Mouse (Mus musculus): ENCODE results near the gene Rsl1. TPM values are rescaled to one million over a fixed set of nuclear protein-coding genes. Genes with fewer than 3 reads are reported as not detected.
"Not testable (repeated sequence)": the region's sequence is repeated elsewhere in the genome, so short reads cannot be mapped to it uniquely, and the experiment has no call there.

The Rsl1 gene
- 1 to 10 TPM; 5.2 to 5.5 TPM for total RNA-seq (2021)
- long read RNA-seq, experiment 1, partial matches to known transcripts: 0 of 1 reads
- long read RNA-seq, experiment 1, other reads (novel, unspliced or antisense): 1 of 1 reads
- long read RNA-seq, experiment 2: 0 reads

- peak; percentile 62 to 80 for DNase-seq (ENCODE audit: low spot score in 2 of 2)
These were observed at the start of gene Rsl1 for GRCm38 (mm10) chr13:67172991-67173722. Gene Rsl1, plus strand, starts transcription at chr13:67173182.

GRCm38 (mm10) chr13:67124460-67124859 lies 48.5 kb upstream of the Rsl1 start:
- no peak for DNase-seq (ENCODE audit: low spot score in 2 of 2)

GRCm38 (mm10) chr13:67127507-67127906 lies 45.5 kb upstream of the Rsl1 start:
- not testable (repeated sequence) for DNase-seq (ENCODE audit: low spot score in 2 of 2)

- DNase-seq (ENCODE audit: low spot score in 2 of 2): peak; percentile 81 to 93
These were observed 44.8 kb upstream of the Rsl1 start for GRCm38 (mm10) chr13:67128038-67128721.

GRCm38 (mm10) chr13:67166122-67166521 lies 6.9 kb upstream of the Rsl1 start:
- DNase-seq (ENCODE audit: low spot score in 2 of 2): not testable (repeated sequence)

GRCm38 (mm10) chr13:67173723-67174055 lies 707 bp downstream of the Rsl1 start:
- peak in 1 of 2 experiments; percentile 8 for DNase-seq (ENCODE audit: low spot score in 2 of 2)

GRCm38 (mm10) chr13:67194340-67194894 lies 21.4 kb downstream of the Rsl1 start, which contains the start of gene Zfp455:
Gene Zfp455, plus strand, starts transcription at chr13:67194506.
- peak; percentile 61 to 84 for DNase-seq (ENCODE audit: low spot score in 2 of 2)

- peak in 1 of 2 experiments; percentile 45 for DNase-seq (ENCODE audit: low spot score in 2 of 2)
These were observed 28.7 kb downstream of the Rsl1 start for GRCm38 (mm10) chr13:67201656-67202055.

GRCm38 (mm10) chr13:67214015-67214607 lies 41.1 kb downstream of the Rsl1 start:
- DNase-seq (ENCODE audit: low spot score in 2 of 2): no peak

Other genes with a start within 250 kb of the Rsl1 start
- 1 to 10 TPM; 4.4 to 5.0 TPM for gene Zfp712, start 112.0 kb upstream of the Rsl1 start, total RNA-seq (2021)
- 1 to 10 TPM; 2.9 to 3.5 TPM for gene Zfp708, start 75.2 kb upstream of the Rsl1 start, total RNA-seq (2021)
- gene Gm28557, start 64.6 kb upstream of the Rsl1 start, total RNA-seq (2021): 1 to 10 TPM; 2.3 to 2.7 TPM
- under 1 TPM; 0.12 to 0.44 TPM for gene Rslcan18, start 56.9 kb upstream of the Rsl1 start, total RNA-seq (2021)
- 10 to 100 TPM in 1 of 2 experiments, 1 to 10 TPM in 1; 9.4 to 10.6 TPM for gene Zfp759, start 51.5 kb upstream of the Rsl1 start, total RNA-seq (2021)
- 1 to 10 TPM; 2.8 TPM for gene Zfp455, start 21.3 kb downstream of the Rsl1 start, total RNA-seq (2021)
- 10 to 100 TPM; 18.4 to 20.1 TPM for gene Zfp458, start 105.3 kb downstream of the Rsl1 start, total RNA-seq (2021)
- 1 to 10 TPM; 5.4 to 6.3 TPM for gene Zfp457, start 133.3 kb downstream of the Rsl1 start, total RNA-seq (2021)
- 1 to 10 TPM; 3.0 to 3.2 TPM for gene Zfp595, start 159.4 kb downstream of the Rsl1 start, total RNA-seq (2021)
- gene Gm28044, start 187.4 kb downstream of the Rsl1 start, total RNA-seq (2021): not detected
- 1 to 10 TPM in 1 of 2 experiments, under 1 TPM in 1; 0.90 to 1.0 TPM for gene Zfp953, start 187.4 kb downstream of the Rsl1 start, total RNA-seq (2021)
- gene Gm28041, start 202.6 kb downstream of the Rsl1 start, total RNA-seq (2021): under 1 TPM in 1 of 2 experiments, not detected in 1; 0.64 TPM
- gene Zfp456, start 202.6 kb downstream of the Rsl1 start, total RNA-seq (2021): 1 to 10 TPM in 1 of 2 experiments, under 1 TPM in 1; 0.60 to 1.0 TPM
- gene Zfp429, start 226.6 kb downstream of the Rsl1 start, total RNA-seq (2021): 1 to 10 TPM; 1.1 to 2.1 TPM
- 1 to 10 TPM; 1.8 to 2.1 TPM for gene Zfp459, start 248.2 kb downstream of the Rsl1 start, total RNA-seq (2021)

All from layer of hippocampus, postnatal 14 days (tissue).